Mouse (Mus musculus): Measurements from ENCODE around the gene Unc119.

Unc119 gene

DNA sequence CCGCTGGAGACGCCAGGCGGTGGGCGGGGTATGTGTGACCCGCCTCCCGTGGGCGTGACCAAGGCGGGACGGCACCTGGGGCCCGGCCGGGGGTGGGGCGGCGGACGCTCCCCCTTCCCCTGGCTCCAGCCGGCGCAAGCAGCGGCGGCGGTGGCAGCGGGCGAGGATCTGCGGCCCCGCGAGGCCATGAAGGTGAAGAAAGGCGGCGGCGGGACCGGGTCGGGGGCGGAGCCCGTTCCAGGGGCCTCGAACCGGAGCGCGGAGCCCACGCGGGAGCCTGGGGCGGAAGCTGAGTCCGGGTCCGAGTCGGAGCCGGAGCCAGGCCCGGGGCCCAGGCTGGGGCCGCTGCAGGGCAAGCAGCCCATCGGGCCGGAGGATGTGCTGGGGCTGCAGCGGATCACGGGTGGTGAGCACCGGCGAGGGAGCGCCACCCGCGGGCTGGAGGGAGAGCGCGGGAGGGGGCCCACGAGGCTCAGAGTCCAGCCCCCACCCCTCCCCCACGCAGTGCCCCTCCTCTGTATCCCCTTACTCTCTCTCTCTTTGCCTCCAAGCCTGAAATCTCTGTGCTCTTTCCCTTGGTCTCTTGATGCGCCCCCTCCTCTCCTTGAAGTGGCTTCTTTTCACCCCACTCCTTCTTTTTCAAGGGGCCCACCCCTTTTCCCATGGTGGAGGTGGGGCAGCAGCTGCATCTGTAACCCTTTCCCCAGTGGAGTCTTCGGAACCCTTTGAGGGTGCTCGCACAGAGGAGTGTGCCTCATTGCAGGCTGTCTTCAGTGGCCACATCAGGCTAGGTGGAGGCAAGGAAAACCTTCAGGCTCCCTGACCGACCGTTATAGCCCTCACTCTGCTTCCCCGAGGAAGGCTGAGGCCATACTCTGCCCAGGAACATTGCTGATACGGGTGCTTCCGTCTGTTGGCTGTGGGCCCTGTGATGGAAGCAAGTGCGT lies at the start of gene Unc119:
TSS of gene Unc119 (plus strand) at position 102 of the 947 bp plus-strand sequence.
- DNase-seq (ENCODE audit: low spot score): no peak

DNA sequence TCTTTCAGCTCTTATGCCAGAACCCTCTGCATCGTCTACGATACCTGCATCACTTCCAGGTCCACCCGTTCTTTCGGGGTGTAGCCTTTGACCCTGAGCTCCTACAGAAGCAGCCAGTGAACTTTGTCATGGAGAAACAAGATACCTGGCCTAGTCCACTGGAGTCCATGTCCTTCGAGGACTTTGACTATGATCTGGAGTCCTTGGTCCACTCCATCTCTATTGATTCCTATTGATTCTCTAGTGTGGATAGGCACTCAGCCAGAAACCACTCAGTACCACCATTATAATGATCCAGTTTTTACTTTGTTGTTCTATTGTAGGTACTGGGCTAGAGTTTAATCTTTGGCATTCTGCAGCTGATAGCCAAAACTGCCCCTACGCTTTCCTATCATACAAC lies 48.7 kb upstream of the Unc119 start:
- no peak for DNase-seq (ENCODE audit: low spot score)

DNA sequence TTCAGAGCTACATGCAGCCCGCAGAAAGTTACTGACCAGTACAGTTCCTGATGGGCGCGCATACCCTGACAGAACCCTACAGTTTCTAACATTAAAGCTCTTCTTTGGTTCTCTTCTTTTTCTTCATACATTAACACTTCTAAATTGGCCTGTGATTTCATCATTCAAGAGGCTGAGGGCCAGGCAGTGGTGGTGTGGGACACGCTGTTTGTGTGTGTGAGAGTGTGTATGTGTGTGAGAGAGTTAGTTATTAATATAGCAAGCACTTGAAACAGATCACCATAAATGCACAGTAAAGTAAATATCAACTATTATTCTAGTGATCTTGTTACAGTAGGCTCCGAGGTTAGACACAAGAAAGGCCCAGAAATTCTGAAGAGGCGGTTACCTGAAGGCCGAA lies 42.4 kb upstream of the Unc119 start:
- DNase-seq (ENCODE audit: low spot score): no peak

DNA sequence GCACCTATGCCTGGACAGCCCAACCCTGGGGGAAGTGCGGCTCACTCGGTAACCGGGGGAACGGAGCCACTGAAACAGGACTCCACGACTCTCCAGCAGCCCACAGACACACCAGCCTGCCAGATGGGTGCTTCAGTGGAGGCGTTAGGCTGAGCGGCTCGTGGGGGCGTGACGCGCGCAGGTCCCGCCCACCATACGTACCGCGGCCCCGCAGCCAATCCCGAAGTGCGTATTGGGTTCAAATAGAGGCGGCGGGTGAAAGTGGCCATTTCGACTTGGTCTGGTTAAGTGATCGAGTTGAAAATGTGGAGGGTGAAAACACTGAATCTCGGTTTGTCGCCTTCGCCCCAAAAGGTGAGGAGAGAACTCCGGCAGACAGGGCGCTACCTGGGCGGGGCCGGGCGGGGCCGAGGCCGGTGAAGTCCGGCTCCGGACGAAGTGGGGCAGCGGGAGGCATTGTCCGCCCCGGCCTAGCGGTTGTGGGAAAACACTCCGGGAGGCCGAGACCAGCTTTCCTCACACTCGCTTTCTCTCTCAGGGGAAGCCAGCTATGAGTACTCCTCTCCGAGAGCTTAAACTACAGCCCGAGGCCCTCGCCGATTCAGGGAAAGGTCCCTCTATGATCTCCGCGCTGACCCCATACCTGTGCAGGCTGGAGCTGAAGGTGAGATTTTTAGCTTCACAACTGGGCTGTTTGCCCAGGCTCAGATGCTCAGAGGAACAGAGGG lies 41.8 kb upstream of the Unc119 start, which contains the start of gene Spag5:
TSS of gene Spag5 (plus strand) at position 173 of the 728 bp plus-strand sequence.
- peak; percentile 68 for DNase-seq (ENCODE audit: low spot score)

DNA sequence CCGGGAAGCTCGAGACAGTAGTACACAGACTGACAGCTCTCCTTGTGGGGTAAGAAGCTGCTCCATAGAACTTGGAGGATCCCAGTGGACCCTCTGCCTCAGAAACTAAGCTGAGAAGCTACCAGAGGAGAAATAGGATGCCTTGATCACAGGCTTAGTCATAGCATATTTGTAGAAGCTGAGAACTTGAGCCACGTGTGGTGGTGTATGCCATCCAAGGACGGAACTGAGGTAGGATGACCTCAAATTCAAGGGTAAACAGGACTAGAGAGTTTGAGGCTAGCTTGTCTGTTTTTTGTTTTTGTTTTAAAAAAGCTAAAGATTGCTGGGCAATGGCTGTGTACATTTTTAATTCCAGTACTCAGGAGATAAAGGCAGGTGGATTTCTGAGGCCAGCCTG lies 38.0 kb upstream of the Unc119 start:
- no peak for DNase-seq (ENCODE audit: low spot score)

DNA sequence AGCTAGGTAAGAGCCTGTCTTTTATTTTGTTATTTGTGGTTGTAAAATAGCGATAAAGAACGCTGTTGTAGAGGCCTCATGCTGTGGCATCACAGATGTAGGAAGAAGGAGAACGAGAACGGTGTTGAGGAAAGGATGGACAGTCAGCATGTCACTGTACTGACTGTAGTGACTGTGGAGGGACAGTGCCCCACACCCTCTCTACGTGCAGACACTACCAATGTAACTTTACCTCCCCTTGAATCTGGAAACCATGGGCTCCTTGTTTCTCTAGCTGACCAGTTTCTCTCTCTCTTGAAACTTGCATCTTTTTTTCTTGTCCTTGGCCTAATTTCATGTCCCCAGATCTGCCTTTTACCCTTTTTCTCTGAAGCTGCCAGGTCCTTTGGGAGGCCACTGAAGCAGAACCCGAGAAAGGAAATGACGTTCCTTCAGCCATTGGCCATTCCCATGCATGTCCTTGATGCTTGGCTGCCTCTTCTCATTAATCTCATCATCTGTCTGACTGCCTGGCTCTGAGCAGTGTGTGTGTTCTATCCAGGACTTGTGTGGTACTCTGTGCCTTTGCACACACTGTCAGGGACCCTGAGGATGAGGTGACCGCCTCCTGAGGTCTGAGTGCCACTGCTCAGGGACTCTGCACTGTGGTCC lies 32.3 kb upstream of the Unc119 start:
- DNase-seq (ENCODE audit: low spot score): no peak

DNA sequence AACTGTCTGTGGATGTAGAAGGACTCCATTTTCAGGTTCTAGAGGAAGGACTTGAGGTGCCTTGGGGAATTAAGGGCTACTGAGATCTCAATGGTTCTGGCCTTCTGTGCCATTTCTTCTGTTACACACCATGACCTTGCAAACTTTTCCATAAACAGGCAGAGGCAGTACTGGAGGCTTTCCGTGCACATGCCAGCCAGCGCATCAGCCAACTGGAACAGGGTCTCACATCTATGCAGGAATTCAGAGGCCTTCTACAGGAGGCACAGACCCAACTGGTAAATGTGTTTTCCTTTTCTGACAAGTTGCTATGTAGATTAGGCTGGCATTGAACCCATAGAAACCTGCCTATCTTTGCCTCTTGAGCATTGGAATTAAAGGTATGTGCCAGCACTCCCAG lies 29.6 kb upstream of the Unc119 start:
- DNase-seq (ENCODE audit: low spot score): no peak

DNA sequence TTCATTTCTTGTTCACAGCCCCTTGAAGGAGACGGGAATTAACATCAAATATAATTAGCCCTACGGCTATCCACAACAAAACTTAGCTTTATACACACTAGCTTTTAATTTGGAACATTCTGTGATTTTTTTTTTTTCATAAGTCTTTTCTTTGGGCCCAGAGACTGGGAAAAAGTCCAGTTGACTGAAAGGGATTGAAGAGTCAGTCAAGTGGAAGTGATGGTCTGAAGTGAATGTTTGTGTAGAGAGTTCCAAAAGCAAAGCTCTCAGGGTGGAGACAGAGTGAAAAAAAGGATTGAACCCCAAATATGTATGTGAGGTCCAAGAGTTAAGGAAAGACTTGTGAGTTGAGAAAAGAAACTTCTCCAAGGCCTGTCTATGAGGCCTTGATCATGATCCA lies 24.9 kb upstream of the Unc119 start:
- no peak for DNase-seq (ENCODE audit: low spot score)

DNA sequence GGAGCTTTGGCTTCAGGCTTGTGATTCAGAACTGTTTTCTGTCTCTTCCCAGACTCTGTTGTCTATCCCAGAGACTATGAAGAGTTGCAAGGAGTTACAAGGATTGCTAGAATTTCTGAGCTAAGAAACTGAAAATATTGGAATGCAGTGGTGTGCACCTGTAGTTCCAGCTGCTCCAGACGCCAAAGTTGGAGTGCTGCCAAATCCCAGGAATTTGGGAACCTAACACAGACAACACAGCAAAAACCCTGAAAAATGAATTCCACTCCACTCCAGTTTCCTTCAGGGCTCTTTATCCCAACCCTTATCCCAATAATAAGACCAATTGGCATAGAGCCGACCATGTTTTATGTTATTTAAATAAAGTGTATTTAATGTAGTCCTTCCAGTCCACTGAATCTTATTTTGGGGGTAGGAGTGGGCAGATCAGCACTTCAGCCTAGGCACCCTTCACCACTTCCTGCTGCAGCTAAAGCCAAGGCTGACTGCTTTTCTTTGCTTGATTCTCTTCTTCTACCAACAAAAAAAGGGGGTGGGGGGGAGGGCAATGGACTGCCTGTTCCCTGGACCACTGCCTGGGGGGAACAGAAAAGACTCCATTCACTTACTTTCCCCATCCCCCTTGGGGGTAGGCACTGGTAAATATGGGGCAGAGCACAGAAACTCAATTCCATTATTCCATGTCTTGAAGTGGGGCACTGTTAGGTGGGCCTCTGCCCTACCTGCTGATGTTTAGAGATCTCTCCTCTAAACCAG lies 21.0 kb upstream of the Unc119 start:
- DNase-seq (ENCODE audit: low spot score): no peak

DNA sequence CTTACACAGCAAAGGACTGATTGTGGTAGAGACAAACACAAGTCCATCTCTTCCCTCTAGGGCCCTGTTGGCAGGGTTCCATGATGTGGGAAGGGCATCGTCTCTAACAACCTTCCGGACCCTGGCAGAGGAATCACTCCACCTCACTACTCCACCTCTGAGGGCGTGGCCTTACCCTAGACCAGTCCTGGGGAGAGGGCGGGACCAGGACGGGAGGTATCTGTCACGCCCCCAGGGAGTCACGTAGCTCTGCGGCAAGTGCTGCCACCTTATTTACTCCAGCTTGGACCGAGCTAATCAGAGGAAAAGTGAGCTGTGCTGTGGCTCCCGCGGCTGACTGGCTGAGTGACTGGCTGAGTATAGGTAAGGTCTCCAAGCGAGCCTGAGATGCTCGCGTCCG lies 20.4 kb upstream of the Unc119 start, which contains the start of gene Aldoc:
TSS of gene Aldoc (plus strand) at position 109 of the 400 bp plus-strand sequence.
- no peak for DNase-seq (ENCODE audit: low spot score)

DNA sequence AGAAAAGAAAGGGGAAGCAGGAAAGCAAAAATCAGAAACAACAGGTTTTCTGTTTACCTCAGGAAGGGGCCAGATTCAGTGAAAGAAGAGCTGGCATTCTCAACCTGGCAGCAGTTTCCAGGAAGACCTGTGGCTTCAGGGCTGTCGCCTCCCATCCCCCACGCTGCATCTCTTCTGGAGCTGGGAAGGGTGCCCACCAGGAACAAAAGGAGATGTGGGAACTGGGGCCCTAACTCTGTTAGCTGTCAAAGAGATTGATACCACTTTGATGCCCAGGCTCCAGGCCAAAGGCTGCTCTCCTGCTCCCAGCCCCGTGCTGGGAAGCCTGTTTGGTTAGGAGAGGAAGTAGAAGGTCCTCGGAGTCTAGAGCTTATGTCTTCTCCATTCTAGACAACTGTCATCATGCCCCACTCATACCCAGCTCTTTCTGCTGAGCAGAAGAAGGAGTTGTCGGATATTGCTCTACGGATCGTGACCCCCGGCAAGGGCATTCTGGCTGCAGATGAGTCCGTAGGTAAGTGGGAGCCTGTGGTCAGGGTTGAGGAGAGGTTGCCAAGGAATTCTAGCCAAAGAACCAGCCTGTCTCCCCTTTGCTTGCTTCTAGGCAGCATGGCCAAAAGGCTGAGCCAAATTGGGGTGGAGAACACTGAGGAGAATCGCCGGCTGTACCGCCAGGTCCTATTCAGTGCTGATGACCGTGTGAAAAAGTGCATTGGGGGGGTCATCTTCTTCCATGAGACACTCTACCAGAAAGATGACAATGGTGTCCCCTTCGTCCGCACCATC lies 19.1 kb upstream of the Unc119 start:
- no peak for DNase-seq (ENCODE audit: low spot score)

DNA sequence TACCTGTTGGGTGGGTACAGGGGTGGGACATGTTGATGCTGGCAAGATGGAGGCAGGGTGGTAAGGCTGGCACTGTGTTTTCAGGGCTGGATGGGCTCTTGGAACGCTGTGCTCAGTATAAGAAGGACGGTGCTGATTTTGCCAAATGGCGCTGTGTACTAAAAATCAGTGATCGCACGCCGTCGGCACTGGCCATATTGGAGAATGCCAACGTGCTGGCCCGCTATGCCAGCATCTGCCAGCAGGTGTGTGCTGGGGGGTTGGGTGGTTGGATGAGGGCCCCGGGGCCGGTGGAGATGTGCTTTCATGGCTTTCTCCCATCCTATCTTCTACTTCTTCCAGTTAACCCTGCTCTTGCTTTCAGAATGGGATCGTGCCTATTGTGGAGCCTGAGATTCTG lies 18.3 kb upstream of the Unc119 start:
- DNase-seq (ENCODE audit: low spot score): no peak

DNA sequence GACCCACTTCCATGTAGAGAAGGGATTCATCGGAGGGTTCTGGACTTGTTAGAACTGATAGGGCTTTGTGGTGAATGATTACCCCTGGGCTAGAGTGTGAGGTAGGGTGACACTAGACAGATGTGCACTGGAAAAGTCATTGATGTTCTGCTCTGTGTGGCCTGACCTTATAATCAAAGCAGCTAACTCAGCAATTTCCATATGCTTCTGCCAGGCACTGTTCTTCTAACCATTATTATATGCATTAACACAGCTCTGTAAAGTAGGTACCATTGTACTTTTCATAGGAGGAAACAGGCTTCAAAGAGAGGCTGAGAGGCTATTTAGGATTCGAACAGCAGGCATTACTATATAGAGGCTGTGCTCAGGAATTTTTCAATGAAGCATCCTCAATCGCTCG lies 16.1 kb upstream of the Unc119 start:
- DNase-seq (ENCODE audit: low spot score): no peak

DNA sequence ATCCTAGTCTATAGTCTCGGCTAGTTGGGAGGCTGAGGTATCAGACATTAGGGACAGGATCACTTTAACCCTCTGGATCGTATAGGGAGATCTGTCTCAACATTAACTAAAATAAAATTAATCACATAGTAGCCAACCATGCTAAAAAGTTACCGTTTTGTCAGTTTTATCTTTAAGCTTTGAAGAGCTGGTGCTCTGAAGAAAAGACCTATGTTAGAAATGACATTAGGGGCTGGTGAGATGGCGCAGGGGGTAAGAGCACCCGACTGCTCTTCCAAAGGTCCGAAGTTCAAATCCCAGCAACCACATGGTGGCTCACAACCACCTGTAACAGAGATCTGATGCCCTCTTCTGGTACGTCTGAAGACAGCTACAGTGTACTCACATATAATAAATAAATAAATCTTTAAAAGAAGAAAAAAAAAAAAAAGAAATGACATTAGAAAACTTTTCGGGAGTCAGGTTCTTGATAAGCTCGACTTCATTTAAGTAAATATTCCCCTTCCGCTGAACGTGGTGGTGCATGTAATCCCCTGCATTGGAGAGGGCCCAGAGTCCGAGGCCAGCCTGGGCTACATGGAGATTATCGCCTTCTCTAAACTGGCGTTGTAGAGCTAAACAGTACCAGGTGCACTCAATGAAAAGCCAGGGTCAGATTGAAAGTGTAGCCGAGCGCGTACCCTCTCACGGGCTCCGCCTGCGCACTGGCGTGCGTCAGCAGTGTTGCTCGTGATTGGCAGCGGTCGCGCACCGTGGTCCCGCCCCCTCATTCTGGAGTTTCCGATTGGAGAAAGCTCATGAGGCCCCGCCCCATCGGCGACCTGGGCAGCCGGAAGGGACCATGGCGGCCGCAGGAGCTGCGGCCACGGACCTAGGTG lies 15.4 kb upstream of the Unc119 start, which contains the start of gene Pigs:
TSS of gene Pigs (plus strand) at position 782 of the 878 bp plus-strand sequence.
- peak; percentile 86 for DNase-seq (ENCODE audit: low spot score)

DNA sequence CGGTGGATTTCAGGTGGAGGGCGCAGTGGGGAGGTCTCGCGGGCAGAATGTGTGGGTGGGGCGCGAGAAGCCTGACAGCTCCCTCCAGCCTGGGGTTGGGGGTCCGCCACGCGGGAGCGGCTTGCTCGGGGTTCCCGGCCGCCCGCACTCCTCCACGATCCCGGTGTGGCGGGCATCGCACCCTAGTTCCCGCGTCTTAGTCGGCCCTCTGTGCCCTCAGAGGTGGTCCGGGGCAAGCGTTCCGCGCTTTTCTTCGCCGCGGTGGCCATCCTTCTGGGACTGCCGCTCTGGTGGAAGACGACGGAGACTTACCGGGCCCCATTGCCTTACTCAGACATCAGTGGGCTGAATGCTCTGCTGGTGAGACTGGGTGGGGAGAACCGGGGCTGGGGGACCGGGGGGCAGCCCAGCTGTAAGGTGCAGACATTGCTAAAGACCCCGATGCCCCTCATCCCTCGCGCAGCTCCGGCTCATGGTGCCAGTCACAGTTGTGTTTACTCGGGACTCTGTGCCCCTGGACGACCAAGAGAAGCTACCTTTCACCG lies 14.7 kb upstream of the Unc119 start:
- DNase-seq (ENCODE audit: low spot score): no peak

DNA sequence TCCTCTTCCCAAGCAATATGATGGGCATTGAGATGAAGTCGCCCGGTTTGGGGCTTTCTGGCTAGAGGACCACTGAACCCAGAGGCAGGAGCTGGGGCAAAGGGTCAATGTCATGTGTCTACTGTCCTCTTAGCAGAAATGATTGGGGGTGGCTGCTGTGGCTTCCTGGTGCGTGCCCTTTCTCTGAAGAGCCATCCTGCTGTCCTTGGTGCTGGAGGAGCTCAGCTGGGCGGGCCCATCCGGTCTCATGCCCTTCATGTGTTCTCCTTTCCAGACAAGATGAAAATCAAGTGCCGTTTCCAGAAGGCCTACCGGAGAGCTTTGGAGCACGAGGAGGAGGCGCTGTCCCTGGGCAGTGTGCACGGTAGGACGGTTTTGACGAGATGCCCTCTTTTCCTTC lies 10.6 kb upstream of the Unc119 start:
- no peak for DNase-seq (ENCODE audit: low spot score)

DNA sequence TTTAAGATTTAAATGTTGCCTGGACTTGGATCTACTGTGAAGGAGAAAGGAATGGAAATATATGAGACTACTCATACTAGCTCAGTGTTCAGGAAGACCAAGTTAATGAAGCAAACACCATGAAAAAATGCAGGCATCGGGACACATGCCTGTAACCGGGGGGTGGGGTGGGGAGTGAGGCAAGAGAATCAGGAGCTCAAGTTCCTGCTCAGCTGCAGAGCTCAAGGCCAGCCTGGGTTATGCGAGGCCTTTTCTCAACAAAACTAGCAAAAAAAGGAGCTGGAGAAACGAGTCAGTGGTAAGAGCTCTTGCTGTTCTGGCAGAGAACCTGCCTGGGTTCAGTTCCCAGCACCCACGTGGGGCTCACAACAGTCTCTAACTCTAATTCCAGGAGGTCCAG lies 9.3 kb upstream of the Unc119 start:
- DNase-seq (ENCODE audit: low spot score): no peak

DNA sequence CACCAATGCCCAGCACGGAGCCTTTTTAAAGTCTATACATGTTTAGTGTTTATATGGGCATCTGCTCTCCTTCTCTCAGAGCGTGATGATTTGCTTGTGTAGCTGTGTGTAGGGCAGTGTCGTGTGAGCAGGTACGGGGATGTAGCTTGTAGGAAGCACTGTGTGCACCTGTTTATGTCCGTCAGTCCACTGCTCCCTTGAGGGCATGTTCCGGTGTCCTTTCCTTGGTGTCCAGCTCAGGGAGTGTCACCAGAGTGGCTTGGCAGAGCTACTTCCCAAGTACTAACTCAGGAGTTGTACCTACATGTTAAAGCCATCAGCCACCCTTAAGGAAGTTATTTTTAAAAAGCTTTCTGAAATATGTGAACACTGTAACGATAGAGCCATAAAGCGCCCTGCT lies 6.2 kb upstream of the Unc119 start:
- no peak for DNase-seq (ENCODE audit: low spot score)

DNA sequence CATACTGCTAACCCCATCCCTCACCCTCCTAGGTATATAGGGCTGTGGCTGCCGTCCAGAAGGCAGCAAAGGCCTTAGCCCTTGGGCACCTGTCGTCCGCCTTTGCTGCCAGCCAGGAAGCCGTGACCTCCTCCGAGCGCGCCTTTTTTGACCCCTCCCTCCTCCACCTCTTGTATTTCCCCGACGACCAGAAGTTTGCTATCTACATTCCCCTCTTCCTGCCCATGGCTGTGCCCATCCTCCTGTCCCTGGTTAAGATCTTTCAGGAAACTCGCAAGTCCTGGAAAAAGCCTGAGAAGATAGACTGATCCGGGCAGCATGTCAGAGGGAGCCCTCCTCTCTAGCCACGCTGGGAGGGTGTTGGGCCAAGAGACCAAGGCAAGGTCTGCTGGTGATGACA lies 1.6 kb upstream of the Unc119 start:
- DNase-seq (ENCODE audit: low spot score): no peak

All from layer of hippocampus, adult 9-10 months (tissue).